Mouse (Mus musculus): Measurements from ENCODE around the gene St6gal1. TPM values are rescaled to one million over a fixed set of nuclear protein-coding genes. Genes with fewer than 3 reads are reported as not detected.

The St6gal1 gene
- total and polyA plus RNA-seq, 2 experiments from 2014 or later, result 16.4 to 21.8 TPM

- ATAC-seq (peak; percentile 58), DNase-seq (peak; percentile 63)
- no peaks in the 10 kb centered on the region for H3K9me3 ChIP-seq (ENCODE audit: low read length)
- peak overlapping the region; percentile 93; the same call in 1 of the 2 replicates for H3K9ac ChIP-seq
- H3K36me3 ChIP-seq (ENCODE audit: insufficient read depth), result no peaks in the 10 kb centered on the region
- peak overlapping the region; percentile 83 for H3K4me2 ChIP-seq (ENCODE audit: low read depth)
- WGBS, result 60% methylated on average over 12 of the region's 12 CpGs
- peaks cover 9% of the 10 kb centered on the region; the same call in 1 of the 2 replicates for H3K4me1 ChIP-seq (ENCODE audit: insufficient read depth)
- H3K4me3 ChIP-seq (ENCODE audit: low read depth, low read length), result peak overlapping the region; percentile 88
- TF ChIP-seq CTCF (IDR thresholded peaks at IDR 0.05; ENCODE audit: low read depth), result no peak
- peak overlapping the region; percentile 73 for H3K27ac ChIP-seq (ENCODE audit: low read depth, low read length)
- H3K27me3 ChIP-seq (ENCODE audit: insufficient read depth, low read length), result no peaks in the 10 kb centered on the region
These were observed 1.2 kb upstream of the St6gal1 start for GRCm38 (mm10) chr16:23223166-23223870.

DNA sequence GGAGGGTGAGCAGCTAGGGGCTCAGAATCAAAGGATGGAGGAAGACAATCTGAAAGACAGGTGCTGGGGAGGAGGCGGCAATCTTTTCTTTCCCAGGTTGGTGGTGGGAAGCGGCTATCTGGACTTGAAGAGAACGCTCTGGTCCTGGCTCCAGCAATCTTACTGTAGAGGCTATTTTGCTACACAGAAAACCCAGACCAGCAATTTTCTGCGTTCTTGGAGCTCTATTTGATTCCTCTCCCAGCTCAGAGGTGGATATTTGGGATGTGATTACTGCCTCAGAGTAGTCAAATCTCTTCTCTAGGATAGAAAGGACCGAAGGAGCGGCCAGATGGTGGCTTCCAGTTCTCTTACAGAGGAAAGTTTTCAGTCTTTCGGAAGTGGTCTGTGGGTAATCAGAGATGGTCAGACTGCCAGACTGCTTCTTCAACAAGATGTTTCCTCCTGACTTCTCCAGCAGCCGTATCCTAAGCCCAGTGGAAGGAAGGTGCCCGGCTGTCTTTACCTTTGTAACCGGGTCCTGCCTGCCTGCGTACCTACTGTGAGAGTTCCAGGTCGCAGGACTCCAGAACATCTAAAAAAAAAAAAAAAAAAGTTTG lies 570 bp upstream of the St6gal1 start:
- DNase-seq (peak; percentile 26), ATAC-seq (no peak)
- Histone ChIP-seq H3K9me3 (ENCODE audit: low read length) (no peaks in the 10 kb centered on the region), H3K27ac (ENCODE audit: low read depth, low read length) (peak overlapping the region; percentile 73), H3K36me3 (ENCODE audit: insufficient read depth) (no peaks in the 10 kb centered on the region), H3K9ac (peak overlapping the region; percentile 93; the same call in 1 of the 2 replicates), H3K4me1 (ENCODE audit: insufficient read depth) (peaks cover 15% of the 10 kb centered on the region; the same call in 1 of the 2 replicates), H3K4me3 (ENCODE audit: low read depth, low read length) (peak overlapping the region; percentile 88), H3K27me3 (ENCODE audit: insufficient read depth, low read length) (no peaks in the 10 kb centered on the region), H3K4me2 (ENCODE audit: low read depth) (peak overlapping the region; percentile 83)
- 33% methylated on average over 12 of the region's 12 CpGs for WGBS
- no peak for TF ChIP-seq CTCF (IDR thresholded peaks at IDR 0.05; ENCODE audit: low read depth)

DNA sequence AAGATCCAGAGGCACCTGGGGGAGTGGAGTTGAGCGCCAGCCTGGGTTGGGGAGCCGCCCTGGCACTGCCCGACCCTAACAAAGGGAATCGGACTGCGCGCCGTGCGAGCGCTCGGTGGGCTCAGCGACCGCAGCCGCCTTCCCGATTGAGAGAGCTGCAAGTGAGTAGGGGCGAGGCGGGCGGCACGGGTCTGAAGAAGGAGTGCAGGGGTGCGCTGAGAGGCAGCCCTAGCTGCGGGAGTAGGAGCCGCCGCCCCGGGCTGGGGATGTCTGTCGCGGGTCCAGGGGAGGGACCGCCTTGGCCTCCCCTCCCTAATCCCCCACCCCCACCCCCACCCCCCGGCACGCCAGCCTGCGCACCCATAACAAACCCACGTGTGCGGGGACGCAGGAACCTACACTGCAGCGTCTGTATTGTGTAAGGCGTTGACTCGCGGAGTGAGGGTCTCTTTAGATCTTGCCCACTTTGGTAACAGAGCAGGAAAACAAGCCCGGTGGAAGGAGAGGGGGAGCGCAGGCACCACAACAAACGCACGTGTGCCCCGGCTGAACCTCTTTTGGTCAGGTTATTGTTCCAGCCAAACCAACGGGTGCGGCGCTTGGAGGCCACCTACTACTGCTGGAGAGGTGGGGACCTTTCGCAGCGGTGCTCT lies 655 bp downstream of the St6gal1 start:
- ATAC-seq (peak; percentile 80), DNase-seq (peak; percentile 77)
- peak overlapping the region; percentile 88 for H3K4me3 ChIP-seq (ENCODE audit: low read depth, low read length)
- H3K36me3 ChIP-seq (ENCODE audit: insufficient read depth), result no peaks in the 10 kb centered on the region
- peaks cover 16% of the 10 kb centered on the region; the same call in 1 of the 2 replicates for H3K4me1 ChIP-seq (ENCODE audit: insufficient read depth)
- H3K4me2 ChIP-seq (ENCODE audit: low read depth), result peak overlapping the region; percentile 83
- WGBS, result 2% methylated on average over 46 of the region's 46 CpGs
- peak overlapping the region; percentile 92 for H3K27ac ChIP-seq (ENCODE audit: low read depth, low read length)
- H3K9me3 ChIP-seq (ENCODE audit: low read length), result no peaks in the 10 kb centered on the region
- H3K27me3 ChIP-seq (ENCODE audit: insufficient read depth, low read length), result no peaks in the 10 kb centered on the region
- peak overlapping the region; percentile 93 for H3K9ac ChIP-seq
- no peak for TF ChIP-seq CTCF (IDR thresholded peaks at IDR 0.05; ENCODE audit: low read depth)

GRCm38 (mm10) chr16:23225821-23226600 lies 1.5 kb downstream of the St6gal1 start:
- peak overlapping the region; percentile 92 for H3K27ac ChIP-seq (ENCODE audit: low read depth, low read length)
- ATAC-seq, result peak; percentile 58
- TF ChIP-seq CTCF (IDR thresholded peaks at IDR 0.05; ENCODE audit: low read depth), result peak; percentile 57
- WGBS, result under 1% methylated on average over 28 of the region's 28 CpGs
- H3K4me2 ChIP-seq (ENCODE audit: low read depth), result peak overlapping the region; percentile 83
- H3K4me3 ChIP-seq (ENCODE audit: low read depth, low read length), result peak overlapping the region; percentile 88
- H3K36me3 ChIP-seq (ENCODE audit: insufficient read depth), result no peaks in the 10 kb centered on the region
- H3K9me3 ChIP-seq (ENCODE audit: low read length), result no peaks in the 10 kb centered on the region
- peaks cover 23% of the 10 kb centered on the region for H3K4me1 ChIP-seq (ENCODE audit: insufficient read depth)
- no peaks in the 10 kb centered on the region for H3K27me3 ChIP-seq (ENCODE audit: insufficient read depth, low read length)
- peak; percentile 70 for DNase-seq
- H3K9ac ChIP-seq, result peak overlapping the region; percentile 93

GRCm38 (mm10) chr16:23226601-23227351 lies 2.2 kb downstream of the St6gal1 start:
- TF ChIP-seq CTCF (IDR thresholded peaks at IDR 0.05; ENCODE audit: low read depth), result no peak
- Histone ChIP-seq H3K9ac (peak overlapping the region; percentile 93), H3K36me3 (ENCODE audit: insufficient read depth) (no peaks in the 10 kb centered on the region), H3K9me3 (ENCODE audit: low read length) (no peaks in the 10 kb centered on the region), H3K27me3 (ENCODE audit: insufficient read depth, low read length) (no peaks in the 10 kb centered on the region), H3K4me1 (ENCODE audit: insufficient read depth) (peaks cover 26% of the 10 kb centered on the region), H3K27ac (ENCODE audit: low read depth, low read length) (peak overlapping the region; percentile 92; the same call in 1 of the 2 replicates), H3K4me3 (ENCODE audit: low read depth, low read length) (peak overlapping the region; percentile 88), H3K4me2 (ENCODE audit: low read depth) (peak overlapping the region; percentile 83)
- 6% methylated on average over 14 of the region's 14 CpGs for WGBS
- peak; percentile 58 for DNase-seq
- ATAC-seq, result no peak

DNA sequence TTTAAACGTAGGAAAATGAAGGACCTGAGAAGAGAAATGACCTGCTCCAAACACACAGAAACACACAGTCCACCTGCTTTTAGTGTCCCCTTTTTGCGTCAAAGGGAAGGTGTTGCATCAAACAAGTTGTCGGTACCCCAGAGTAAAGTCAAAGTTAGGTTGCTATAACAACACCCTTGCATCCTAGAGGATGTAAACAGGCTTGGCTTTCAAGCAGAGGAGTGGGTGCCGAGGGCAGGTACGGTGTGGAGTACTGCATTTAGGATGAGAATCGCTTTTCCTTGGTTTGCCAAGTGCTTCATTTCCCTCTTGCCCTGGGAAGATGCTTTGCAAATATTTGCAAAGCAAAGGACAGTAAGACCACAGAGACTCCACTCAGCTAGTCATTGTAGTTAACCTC lies 3.3 kb downstream of the St6gal1 start:
- Histone ChIP-seq H3K27ac (ENCODE audit: low read depth, low read length) (no peak overlapping the region), H3K36me3 (ENCODE audit: insufficient read depth) (no peaks in the 10 kb centered on the region), H3K9me3 (ENCODE audit: low read length) (no peaks in the 10 kb centered on the region), H3K9ac (no peak overlapping the region; the same call in 1 of the 2 replicates), H3K4me3 (ENCODE audit: low read depth, low read length) (peak overlapping the region; percentile 88), H3K27me3 (ENCODE audit: insufficient read depth, low read length) (no peaks in the 10 kb centered on the region), H3K4me1 (ENCODE audit: insufficient read depth) (peaks cover 26% of the 10 kb centered on the region), H3K4me2 (ENCODE audit: low read depth) (peak overlapping the region; percentile 83)
- TF ChIP-seq CTCF (IDR thresholded peaks at IDR 0.05; ENCODE audit: low read depth), result no peak
- WGBS, result 34% methylated on average over 6 of the region's 6 CpGs
- no peak for ATAC-seq
- DNase-seq, result no peak

Data from forebrain, postnatal 0 days (tissue).